Mouse (Mus musculus) G1E (cell line): Measurements from ENCODE around the gene Phc3.

Source experiments
- CTCF ChIP-seq: IDR thresholded peaks from 2 replicates; pipeline ENCODE4 v1.5.1; 2012; ENCODE audit warnings: low read depth, low read length, inconsistent platforms, mixed read lengths
- GATA1 ChIP-seq: IDR thresholded peaks from 2 replicates; pipeline ENCODE4 v1.6.1; 2012; ENCODE audit warnings: borderline replicate concordance, low read length, inconsistent platforms, mixed read lengths

GRCm38 (mm10) chr3:30996688-30997014, 27.4 kb upstream of the Phc3 start:
- TF ChIP-seq CTCF (no peak), GATA1 (no peak)
